Mouse (Mus musculus): ENCODE results near the gene Raver1. TPM values are rescaled to one million over a fixed set of nuclear protein-coding genes. Genes with fewer than 3 reads are reported as not detected.
A peak's percentile ranks its signal among the peaks of the same experiment; 100 is the strongest.

Raver1 gene
- total RNA-seq, 2 experiments from 2014 or later: 13.8 to 17.9 TPM

GRCm38 (mm10) chr9:21107607-21108237 is 15.9 kb upstream of the Raver1 start:
- intact Hi-C loops (cut with DNase I): loop anchor here (1.0 kb wide), 1 partner anchor 12 kb away; no protein-coding TSS in a partner anchor
- DNase-seq: no peak

- intact Hi-C loops (cut with DNase I): no loop called here
- DNase-seq: no peak
Measured at GRCm38 (mm10) chr9:21105760-21106564, 14.2 kb upstream of the Raver1 start.

- intact Hi-C loops (cut with DNase I): no loop called here
- no peak for DNase-seq
Measured at GRCm38 (mm10) chr9:21104814-21105213, 13.0 kb upstream of the Raver1 start.

DNA sequence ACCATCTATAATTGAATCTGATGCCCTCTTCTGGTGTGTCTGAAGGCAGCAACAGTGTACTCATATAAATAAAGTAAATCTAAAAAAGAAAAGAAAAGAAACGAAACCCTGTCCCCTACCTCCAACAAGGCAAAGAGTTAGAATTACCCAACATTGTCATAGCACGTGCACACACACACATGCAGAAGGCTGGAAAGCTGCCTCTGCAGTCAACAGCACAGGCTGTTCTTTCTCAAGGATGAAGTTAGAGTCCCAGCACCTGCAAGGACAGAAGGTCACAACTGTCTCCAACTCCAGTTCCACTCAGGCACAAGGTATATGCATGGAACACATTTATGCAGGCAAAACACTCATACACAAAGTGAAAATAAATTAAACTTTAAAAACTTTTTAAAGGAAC is 10.3 kb upstream of the Raver1 start:
- no peak for DNase-seq
- intact Hi-C loops (cut with DNase I): no loop called here

DNA sequence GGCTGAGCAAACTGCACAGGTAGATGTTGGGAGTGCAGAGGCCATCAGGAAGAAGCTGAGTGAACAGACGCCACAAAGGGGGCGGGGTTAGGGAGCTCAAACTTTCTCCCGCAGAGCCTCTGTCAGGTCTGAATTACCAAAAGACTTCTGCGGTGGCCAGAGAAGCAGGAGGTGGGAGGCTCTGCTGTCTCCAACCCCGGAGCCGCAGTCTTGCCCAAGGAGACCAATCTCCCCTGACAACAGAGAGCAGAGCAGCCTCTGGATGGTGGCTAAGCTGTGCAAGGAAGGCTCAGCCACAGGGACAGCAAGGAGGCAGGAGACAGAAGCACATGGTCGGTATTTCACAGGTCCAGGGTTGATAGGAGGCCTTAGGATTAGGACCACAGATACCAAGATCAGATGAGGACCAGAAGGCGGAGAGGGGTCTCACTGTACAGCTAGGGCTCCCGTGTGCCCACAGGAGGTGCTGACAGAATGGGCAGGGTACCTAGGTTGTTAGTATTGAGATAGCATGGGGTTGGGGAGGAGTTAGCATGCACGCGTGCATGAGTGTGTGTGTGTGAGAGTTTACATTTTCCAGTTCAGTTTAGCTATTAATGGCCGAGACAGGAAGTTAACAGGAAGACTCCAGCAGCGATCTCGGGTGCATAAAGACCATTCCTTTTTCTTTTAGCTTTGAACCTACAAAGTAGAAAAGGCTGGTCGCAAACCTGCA is 8.8 kb upstream of the Raver1 start:
- no peak for DNase-seq
- intact Hi-C loops (cut with DNase I): no loop called here

DNA sequence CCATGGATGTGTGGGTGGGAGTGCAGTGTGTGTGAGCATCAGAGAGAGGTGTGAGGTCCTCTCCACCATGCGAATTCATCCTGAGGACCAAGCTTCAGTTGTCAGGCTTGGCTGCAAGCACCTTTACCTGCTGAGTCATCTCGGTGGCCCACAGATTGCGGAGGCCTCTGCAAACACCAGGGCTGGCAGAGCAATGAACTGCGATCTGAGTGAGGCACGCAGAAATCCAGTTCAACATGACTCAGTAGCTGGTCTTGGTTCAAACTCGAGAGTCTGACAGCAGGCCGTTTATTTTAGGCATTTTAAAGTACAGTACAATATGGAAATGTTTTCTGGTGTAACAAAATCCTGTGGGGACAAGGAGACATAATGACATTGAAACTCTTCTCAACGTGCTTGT is 6.0 kb upstream of the Raver1 start:
- DNase-seq: no peak

GRCm38 (mm10) chr9:21095958-21096357 is 4.2 kb upstream of the Raver1 start:
- no peak for DNase-seq
- intact Hi-C loops (cut with DNase I): no loop called here

More for the DNA sequence above, 6.0 kb upstream of the Raver1 start:
- intact Hi-C loops (cut with DNase I): no loop called here

- intact Hi-C loops (cut with DNase I): loop anchor here (5.0 kb wide), 1 partner anchor 34 kb away; no protein-coding TSS in a partner anchor
- DNase-seq: no peak
Measured at GRCm38 (mm10) chr9:21093423-21093822, 1.6 kb upstream of the Raver1 start.

DNA sequence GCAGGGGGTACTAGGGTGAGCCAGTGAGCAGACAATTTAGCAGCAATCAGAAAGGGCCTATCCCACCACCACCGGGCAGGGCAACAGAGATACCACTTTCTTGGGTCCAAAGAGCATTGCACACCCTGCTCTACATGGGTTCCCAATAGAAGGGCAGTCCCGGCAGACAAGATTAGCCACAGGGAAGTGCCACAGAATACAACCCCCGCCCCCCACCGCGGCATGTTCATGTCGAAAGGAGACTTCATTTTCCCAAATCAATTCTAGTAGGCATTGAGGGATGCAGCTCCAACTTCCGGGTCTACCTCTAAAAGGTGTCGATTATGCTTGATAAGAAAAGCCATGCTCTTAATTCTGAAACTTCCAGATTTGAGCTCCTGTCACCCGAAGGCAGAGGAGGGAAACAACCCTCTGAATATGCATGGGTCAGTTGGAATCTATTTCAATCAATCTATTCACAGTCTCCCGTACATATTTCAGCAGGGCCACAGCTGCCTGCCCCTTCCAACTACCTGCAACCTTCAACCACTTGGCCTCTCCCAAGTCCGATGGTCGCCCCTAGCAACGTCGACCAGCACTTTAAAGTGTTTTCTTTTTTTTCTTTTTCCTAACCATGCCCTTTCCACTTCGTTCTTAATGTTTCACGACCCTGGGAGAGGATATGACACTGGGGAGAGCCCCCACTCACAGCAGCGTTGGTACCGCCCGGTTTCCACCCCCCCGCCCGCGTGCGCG is 669 bp downstream of the Raver1 start:
- intact Hi-C loops (cut with DNase I): loop anchor here (5.0 kb wide), 1 partner anchor 36 kb away; no protein-coding TSS in a partner anchor
- DNase-seq: no peak

DNA sequence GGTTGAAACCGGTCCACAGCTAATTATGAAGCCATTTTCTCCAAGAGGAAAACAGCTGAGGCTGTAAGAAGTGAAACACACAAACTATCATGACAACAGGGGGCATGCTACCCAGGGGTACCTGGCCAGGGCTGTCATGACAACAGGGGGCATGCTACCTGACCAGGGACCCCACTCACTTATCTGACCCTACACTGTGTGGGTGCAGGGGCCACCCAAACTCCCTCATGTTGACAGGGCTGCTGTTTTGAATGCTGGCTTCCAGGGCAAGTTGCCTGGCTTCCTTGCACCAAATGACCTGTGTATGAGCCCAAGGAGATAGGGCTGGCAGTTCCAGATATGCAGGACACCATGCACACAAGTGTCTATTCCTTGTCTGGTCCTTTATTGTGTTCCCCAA is 1.3 kb downstream of the Raver1 start:
- DNase-seq: no peak
- intact Hi-C loops (cut with DNase I): loop anchor here (5.0 kb wide), 1 partner anchor 37 kb away; no protein-coding TSS in a partner anchor

GRCm38 (mm10) chr9:21083324-21083723 is 8.5 kb downstream of the Raver1 start:
- intact Hi-C loops (cut with DNase I): no loop called here
- DNase-seq: no peak

GRCm38 (mm10) chr9:21081127-21081526 is 10.7 kb downstream of the Raver1 start:
- DNase-seq: no peak

DNA sequence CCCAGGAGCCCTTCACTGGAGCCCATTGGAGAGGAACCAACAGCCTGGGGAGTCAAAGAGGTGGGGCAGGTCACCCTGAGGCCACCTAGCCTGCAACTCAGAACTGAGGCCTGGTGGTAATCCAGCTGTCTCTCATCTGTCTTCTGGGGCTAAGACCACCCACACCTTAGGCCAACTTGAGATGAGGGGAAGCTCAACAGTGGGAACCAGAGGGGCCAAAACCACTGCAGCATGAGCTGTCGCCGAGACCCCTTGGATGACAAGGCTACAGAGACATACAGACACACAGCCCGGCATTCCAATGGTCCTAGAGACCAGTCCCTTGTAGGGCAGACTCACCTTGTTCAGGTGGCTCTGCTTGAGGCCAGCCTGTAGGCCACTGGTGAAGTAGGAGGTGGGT is 16.2 kb downstream of the Raver1 start:
- intact Hi-C loops (cut with DNase I): no loop called here
- DNase-seq: no peak

More at GRCm38 (mm10) chr9:21081127-21081526, 10.7 kb downstream of the Raver1 start:
- intact Hi-C loops (cut with DNase I): no loop called here

- DNase-seq: no peak
- intact Hi-C loops (cut with DNase I): no loop called here
Measured at GRCm38 (mm10) chr9:21074173-21074572, 17.6 kb downstream of the Raver1 start.

- intact Hi-C loops (cut with DNase I): no loop called here
- DNase-seq: peak; percentile 82 to 83
Measured at GRCm38 (mm10) chr9:21073044-21073840, 18.6 kb downstream of the Raver1 start, which contains the start of the genes Gm49373 and Fdx1l. Gene Gm49373, minus strand, starts transcription at chr9:21073096. Gene Fdx1l, minus strand, starts transcription at chr9:21073614.

DNA sequence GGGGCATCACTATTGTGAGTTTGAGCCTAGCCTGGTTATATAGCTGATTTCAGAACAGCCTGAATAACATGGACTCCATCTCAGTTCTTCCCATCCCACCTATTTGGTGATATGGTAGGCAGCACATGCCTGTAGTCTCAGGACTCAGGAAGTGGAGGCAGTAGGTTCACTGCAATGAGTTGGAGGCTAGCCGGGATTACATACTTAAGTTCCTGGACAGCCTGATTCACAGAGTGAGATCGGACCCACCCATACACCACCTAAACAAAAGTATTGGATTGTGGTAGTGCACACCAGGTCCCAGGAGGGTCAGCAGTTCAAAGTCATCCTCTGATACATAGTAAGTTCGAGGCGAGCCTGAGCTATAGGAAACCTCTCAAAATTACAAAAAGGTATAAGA is 19.2 kb downstream of the Raver1 start:
- DNase-seq: no peak
- intact Hi-C loops (cut with DNase I): no loop called here

GRCm38 (mm10) chr9:21067006-21067684 is 24.7 kb downstream of the Raver1 start, which contains the start of gene Zglp1:
Gene Zglp1, minus strand, starts transcription at chr9:21067093.
- intact Hi-C loops (cut with DNase I): no loop called here

GRCm38 (mm10) chr9:21062928-21063327 is 28.9 kb downstream of the Raver1 start:
- intact Hi-C loops (cut with DNase I): no loop called here
- DNase-seq: no peak

More at GRCm38 (mm10) chr9:21067006-21067684, 24.7 kb downstream of the Raver1 start, which contains the start of gene Zglp1:
- no peak for DNase-seq

DNA sequence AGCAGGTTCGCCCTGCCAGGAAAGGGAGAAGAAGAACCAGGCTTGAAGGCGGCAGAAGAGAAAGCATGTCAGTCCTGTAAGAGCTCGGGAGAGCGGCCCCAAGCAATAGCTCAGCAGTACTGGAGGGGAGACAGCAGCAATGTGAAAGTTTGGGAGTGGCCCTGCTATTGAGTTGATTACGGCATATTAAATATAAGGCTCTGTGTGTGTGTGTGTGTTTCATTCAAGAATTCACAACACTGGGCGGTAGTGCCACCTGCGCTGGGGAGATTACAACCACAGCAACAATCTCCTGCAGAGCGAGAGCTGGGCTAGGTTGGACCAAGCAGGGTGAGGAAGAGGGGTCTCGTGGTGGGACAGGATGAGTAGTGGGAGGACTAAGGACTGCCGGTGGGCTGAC is 40.2 kb downstream of the Raver1 start:
- intact Hi-C loops (cut with DNase I): no loop called here
- DNase-seq: no peak

Measured in gastrocnemius, postnatal 36 days (tissue).